Mouse (Mus musculus): ENCODE measurements at regions not wholly inside any gene's neighbourhood (a gene's known extent, or its start where the extent isn't known, plus 50 kb on each side); places are given as distances from the start of the nearest gene placed in this dataset.

DNA sequence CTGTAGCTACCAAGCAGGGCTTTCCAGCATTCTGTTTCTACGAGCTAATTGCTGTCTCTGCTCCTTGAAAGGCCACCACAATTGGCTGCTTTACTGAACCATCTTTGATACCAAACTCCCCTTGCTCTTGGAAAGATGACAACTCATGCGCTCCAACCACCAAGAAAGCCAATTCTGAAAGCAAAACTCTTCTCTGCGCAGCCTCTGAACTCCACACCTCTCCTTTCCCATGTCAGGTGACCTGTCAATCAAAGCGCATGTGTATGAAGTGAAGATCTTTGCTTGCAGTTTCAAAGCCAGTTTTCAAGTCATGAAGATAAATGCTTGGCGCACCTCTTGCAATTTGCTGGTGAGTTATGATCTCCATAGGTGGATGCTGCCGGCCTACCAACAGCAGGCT lies 687.9 kb upstream of the 4930412O13Rik start:
- no peak for TF ChIP-seq CTCF (IDR thresholded peaks at IDR 0.05; ENCODE audit: low read depth, low read length)
- TF ChIP-seq TAL1 (conservative IDR thresholded peaks at IDR 0.05; ENCODE audit: low read depth, low read length): no peak
- TF ChIP-seq GATA1 (IDR thresholded peaks at IDR 0.05; ENCODE audit: borderline replicate concordance, low read length): no peak
- no peak for TF ChIP-seq POLR2AphosphoS5 (IDR thresholded peaks at IDR 0.05; ENCODE audit: insufficient replicate concordance, low read depth, low read length)
- TF ChIP-seq GATA2 (IDR thresholded peaks at IDR 0.05; ENCODE audit: borderline replicate concordance, low read depth, low read length): no peak

All from G1E (cell line).